Mouse (Mus musculus) lung, adult 2 months (tissue): Measurements from ENCODE around the gene Fhad1. TPM values are rescaled to one million over a fixed set of nuclear protein-coding genes. Genes with fewer than 3 reads are reported as not detected.

Experiments
- DNase-seq: peaks from one replicate; pipeline ENCODE4 v3.0.0; 2022
- H3K4me1 ChIP-seq: fragments of 200-500 bp; 2 replicates; pipeline ENCODE4 v1.6.1; 2011; ENCODE audit warnings: low read length; ENCODE audit not compliant: control insufficient read depth, insufficient read depth
- H3K4me3 ChIP-seq: fragments of 200-500 bp; replicated peaks from 2 replicates; pipeline ENCODE3; 2011; ENCODE audit warnings: low read depth, mild to moderate bottlenecking, control low read depth, low read length; ENCODE audit errors: extremely low read depth
- CTCF ChIP-seq: fragments of 200-500 bp; IDR thresholded peaks from 2 replicates; pipeline ENCODE4 v1.5.1; 2011; ENCODE audit warnings: mild to moderate bottlenecking, low read length, control low read depth; ENCODE audit not compliant: insufficient read depth
- POLR2A ChIP-seq: fragments of 200-500 bp; IDR thresholded peaks from 2 replicates; pipeline ENCODE4 v1.6.1; 2011; ENCODE audit warnings: low read depth, mild to moderate bottlenecking, control low read depth, low read length, borderline replicate concordance; ENCODE audit errors: extremely low read depth
- WGBS: fragments of 180-500 bp; shearing (Covaris S2); methylation state at CpG from one replicate; pipeline ENCODE4 v1.1.7; 2018; 5-methylcytosine and 5-hydroxymethylcytosine counted together
- polyA plus RNA-seq: library from polyadenylated mRNA; depleted of rRNA; stranded (reverse); fragments of >200 nt; gene quantifications from 2 replicates; pipeline ENCODE4 v1.2.3, GENCODE M21; 2012

Gene Fhad1
- polyA plus RNA-seq, 1 experiment, result 7.9 TPM

DNA sequence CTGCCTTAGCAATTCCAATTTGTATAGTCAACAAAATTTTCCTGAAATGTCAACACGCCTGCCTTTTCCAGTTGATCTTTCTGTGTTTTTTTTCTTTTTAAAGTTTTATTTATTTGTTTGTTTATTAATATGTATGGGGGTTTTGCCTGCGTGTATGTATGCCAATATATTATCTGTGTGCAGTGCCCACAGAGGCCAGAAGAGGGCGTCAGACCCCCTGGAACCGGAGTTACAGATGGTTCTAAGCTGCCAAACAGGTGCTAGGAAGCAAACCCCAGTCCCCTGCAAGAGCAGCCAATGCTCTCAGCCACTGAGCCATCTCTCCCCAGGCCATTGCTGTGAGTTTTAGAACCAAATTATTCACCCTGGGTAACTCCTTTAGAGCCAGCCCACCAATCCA is 76.3 kb downstream of the Fhad1 start:
- no peaks in the 10 kb centered on the region for H3K4me1 ChIP-seq
- H3K4me3 ChIP-seq, result no peak overlapping the region
- TF ChIP-seq CTCF, result no peak
- no peak for TF ChIP-seq POLR2A
- DNase-seq, result no peak
- 78% methylated on average over 4 of the region's 4 CpGs for WGBS

DNA sequence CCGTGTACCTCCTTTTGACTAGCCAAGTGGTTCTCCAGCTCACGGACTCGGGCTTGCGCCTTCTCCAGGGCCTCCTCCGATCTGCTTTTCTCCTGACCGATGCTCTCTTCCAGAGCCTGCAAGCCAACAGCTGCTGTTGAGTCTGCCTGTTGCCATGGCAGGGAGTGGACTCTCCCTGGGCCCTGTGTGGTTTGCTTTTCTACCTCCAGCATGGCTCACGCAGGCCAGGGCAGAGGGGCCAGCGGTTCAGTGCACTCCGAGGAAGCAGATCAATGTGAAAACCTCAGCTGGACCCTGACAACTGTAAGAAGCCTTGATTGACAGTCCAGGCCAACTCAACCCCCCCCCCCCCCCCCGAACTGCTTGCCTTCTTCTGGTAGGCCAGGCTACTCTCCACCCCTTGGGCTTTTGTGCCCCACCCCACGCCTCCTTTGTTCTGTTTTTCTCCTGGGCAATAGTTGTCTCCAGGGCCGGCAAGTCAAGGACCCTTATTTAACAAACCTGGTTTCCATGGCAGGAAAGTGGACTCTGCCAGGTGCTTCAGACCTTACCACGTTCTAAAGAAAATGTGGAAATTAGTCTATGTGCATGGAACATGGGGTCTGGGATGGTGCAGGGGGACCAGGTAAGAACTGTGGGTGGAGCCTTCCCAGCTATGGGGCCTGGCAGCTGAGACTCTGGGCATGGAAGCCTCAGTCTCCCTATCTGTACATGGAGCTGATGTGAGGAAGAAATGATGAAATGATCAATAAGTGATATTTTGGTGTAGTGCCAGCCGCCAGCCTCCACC is 81.9 kb downstream of the Fhad1 start:
- peak; percentile 25 for DNase-seq
- Histone ChIP-seq H3K4me1 (no peaks in the 10 kb centered on the region; the same call in none of the 2 replicates), H3K4me3 (peak overlapping the region; percentile 57)
- WGBS, result 65% methylated on average over 14 of the region's 14 CpGs
- TF ChIP-seq POLR2A (no peak), CTCF (no peak)

GRCm38 (mm10) chr4:141931526-141931925 is 83.4 kb downstream of the Fhad1 start:
- H3K4me3 ChIP-seq, result no peak overlapping the region
- no peak for DNase-seq
- H3K4me1 ChIP-seq, result no peaks in the 10 kb centered on the region; the same call in none of the 2 replicates
- WGBS, result 80% methylated on average over 5 of the region's 5 CpGs
- no peak for TF ChIP-seq POLR2A
- no peak for TF ChIP-seq CTCF

GRCm38 (mm10) chr4:141930001-141930400 is 84.9 kb downstream of the Fhad1 start:
- TF ChIP-seq POLR2A (no peak), CTCF (no peak)
- Histone ChIP-seq H3K4me3 (no peak overlapping the region), H3K4me1 (no peaks in the 10 kb centered on the region; the same call in none of the 2 replicates)
- DNase-seq, result no peak
- WGBS, result 82% methylated on average over 11 of the region's 11 CpGs

GRCm38 (mm10) chr4:141928881-141929281 is 86.0 kb downstream of the Fhad1 start:
- WGBS, result 38% methylated on average over 7 of the region's 7 CpGs
- Histone ChIP-seq H3K4me1 (no peaks in the 10 kb centered on the region; the same call in none of the 2 replicates), H3K4me3 (no peak overlapping the region)
- TF ChIP-seq CTCF, result no peak
- DNase-seq, result peak; percentile 63

GRCm38 (mm10) chr4:141925781-141926345 is 89.0 kb downstream of the Fhad1 start:
- Histone ChIP-seq H3K4me3 (no peak overlapping the region), H3K4me1 (no peaks in the 10 kb centered on the region; the same call in none of the 2 replicates)
- TF ChIP-seq CTCF (no peak), POLR2A (no peak)
- 52% methylated on average over 5 of the region's 5 CpGs for WGBS
- no peak for DNase-seq

DNA sequence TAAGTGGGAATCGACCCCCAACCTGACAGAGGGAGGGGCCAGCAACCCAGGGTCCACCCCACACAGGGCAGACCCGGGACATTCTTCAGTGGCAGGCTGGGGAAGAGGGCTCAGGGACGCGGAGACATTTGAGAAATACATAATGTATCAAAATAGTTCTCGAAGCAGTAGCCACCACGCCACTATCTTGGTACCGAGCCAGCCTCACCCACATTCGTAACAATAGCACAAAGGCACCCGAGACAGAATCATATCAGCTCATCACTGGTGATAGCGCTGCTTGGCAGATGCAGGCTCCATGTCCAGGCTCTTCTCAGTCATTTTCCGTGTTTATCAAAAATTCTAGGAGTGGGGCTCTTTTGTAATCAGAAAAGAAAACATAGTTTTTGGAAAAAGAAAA is 90.9 kb downstream of the Fhad1 start:
- DNase-seq, result no peak
- WGBS, result 51% methylated on average over 11 of the region's 11 CpGs
- Histone ChIP-seq H3K4me1 (no peaks in the 10 kb centered on the region), H3K4me3 (no peak overlapping the region)
- TF ChIP-seq CTCF (no peak), POLR2A (no peak)

DNA sequence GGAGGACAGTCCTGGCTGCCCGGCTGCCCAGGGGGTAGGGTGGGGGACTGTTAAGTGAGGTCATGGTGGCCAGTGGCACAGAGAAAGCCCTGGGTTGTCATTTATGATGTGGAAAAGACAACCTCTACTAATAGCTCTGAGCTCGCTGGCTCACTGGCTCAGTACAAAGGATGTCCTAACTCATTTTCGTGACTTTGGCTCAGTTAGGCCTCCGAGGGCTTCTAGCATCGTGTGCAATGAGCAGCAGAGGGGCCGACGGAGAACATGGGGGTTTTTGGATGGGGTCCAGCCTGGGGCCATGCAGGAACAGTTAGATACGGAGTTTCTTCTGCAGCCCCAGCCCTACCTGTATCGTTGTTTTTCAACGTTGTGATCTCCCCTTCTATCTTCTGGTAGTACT is 94.5 kb downstream of the Fhad1 start:
- TF ChIP-seq POLR2A (no peak), CTCF (no peak)
- no peak overlapping the region for H3K4me3 ChIP-seq
- no peak for DNase-seq
- WGBS, result 91% methylated on average over 10 of the region's 10 CpGs
- H3K4me1 ChIP-seq, result no peaks in the 10 kb centered on the region

DNA sequence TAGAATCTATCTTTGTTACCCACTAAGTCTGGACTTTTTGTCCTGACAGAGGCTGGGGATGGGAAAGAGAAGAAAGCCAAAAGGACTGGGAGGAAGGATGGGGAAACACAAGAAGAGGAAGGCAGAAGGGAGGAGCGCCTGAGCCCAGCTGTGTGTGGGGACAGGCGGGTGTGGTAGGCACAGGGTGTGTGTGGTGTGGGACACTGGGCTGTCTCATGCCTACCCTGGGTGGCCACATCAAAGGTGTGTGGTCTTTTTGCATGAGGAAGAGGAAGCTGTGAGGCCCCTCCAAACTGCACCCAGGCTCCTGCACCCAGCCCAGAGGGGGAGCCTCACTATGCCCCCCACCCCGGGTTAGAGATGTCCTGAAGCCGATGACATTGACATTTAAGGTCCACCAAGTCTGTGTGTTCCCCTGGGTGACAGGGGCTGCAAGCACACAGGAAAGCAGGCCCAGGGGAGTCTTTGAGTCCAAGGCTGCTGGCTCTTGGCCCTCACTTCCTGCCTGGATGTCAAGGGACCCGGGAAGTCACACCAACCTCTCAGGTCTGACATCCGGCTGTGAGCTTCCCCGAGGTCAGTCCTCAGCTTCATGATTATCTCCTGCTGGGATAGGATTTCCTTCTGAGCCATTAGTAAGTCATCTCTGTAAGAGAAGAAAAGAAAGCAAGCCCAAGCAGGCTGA is 97.0 kb downstream of the Fhad1 start:
- WGBS, result 43% methylated on average over 7 of the region's 7 CpGs
- no peak overlapping the region for H3K4me3 ChIP-seq
- no peak for TF ChIP-seq POLR2A
- no peak for DNase-seq
- H3K4me1 ChIP-seq, result no peaks in the 10 kb centered on the region
